Mouse (Mus musculus) hematopoietic stem cell, adult 5-6 weeks (primary cell): ENCODE measurements around the gene Fancf. TPM values are rescaled to one million over a fixed set of nuclear protein-coding genes. Genes with fewer than 3 reads are reported as not detected.

Source experiments
- ATAC-seq, 2 experiments: fragments of 125-278 bp in 1 of 2; replicated peaks in 1 of 2; 2 replicates each; pipeline ENCODE4 v1.8.0; 2016 to 2017; ENCODE audit warnings: inconsistent platforms in 2 of 2, mild to moderate bottlenecking in 2 of 2, moderate number of reproducible peaks in 2 of 2, low read depth in 1 of 2, moderate TSS enrichment in 1 of 2; ENCODE audit not compliant: low FRiP score in 2 of 2, poor library complexity in 2 of 2, severe bottlenecking in 2 of 2, insufficient read depth in 1 of 2, low TSS enrichment in 1 of 2
- total RNA-seq: library from RNA; stranded (forward); fragments of 172-1452, 232-1000 nt; gene quantifications from 2 replicates; pipeline ENCODE4 v1.2.3, GENCODE M21; 2017

The Fancf gene
- total RNA-seq, 1 experiment from 2014 or later = 8.2 TPM

- peak; percentile 49 to 58 for ATAC-seq
Measured at GRCm38 (mm10) chr7:51861250-51862096, 594 bp downstream of the Fancf start, which contains the start of gene Gas2. TSS of gene Gas2 (plus strand) at chr7:51862015.

- no peak for ATAC-seq
Measured at GRCm38 (mm10) chr7:51851890-51852507, 10.1 kb downstream of the Fancf start.

GRCm38 (mm10) chr7:51850877-51851276 lies 11.2 kb downstream of the Fancf start:
- no peak for ATAC-seq

GRCm38 (mm10) chr7:51840515-51840914 lies 21.6 kb downstream of the Fancf start:
- no peak for ATAC-seq

GRCm38 (mm10) chr7:51831917-51832316 lies 30.1 kb downstream of the Fancf start:
- ATAC-seq = no peak

- ATAC-seq = no peak
Measured at GRCm38 (mm10) chr7:51823562-51824338, 38.3 kb downstream of the Fancf start.

- no peak for ATAC-seq
Measured at GRCm38 (mm10) chr7:51821467-51821866, 40.6 kb downstream of the Fancf start.

- ATAC-seq = no peak
Measured at GRCm38 (mm10) chr7:51819891-51820290, 42.2 kb downstream of the Fancf start.

GRCm38 (mm10) chr7:51818251-51818974 lies 43.7 kb downstream of the Fancf start:
- ATAC-seq = no peak

GRCm38 (mm10) chr7:51816283-51816839 lies 45.7 kb downstream of the Fancf start:
- ATAC-seq = no peak

GRCm38 (mm10) chr7:51815473-51816282 lies 46.4 kb downstream of the Fancf start:
- ATAC-seq = no peak

Other genes starting within 250 kb of the Fancf start
- gene Slc17a6, start 240.3 kb downstream of the Fancf start, total RNA-seq = not detected in 2 replicates
- 4.6 and 7.4 TPM in 2 replicates for gene Gas2, start 252 bp downstream of the Fancf start, total RNA-seq
- gene Svip, start 143.8 kb upstream of the Fancf start, total RNA-seq = 16.5 and 16.8 TPM in 2 replicates
- not detected in 2 replicates for gene 1700015G11Rik, start 153.5 kb upstream of the Fancf start, total RNA-seq